Mouse (Mus musculus) cerebellum, adult 2 months (tissue): ENCODE results near the gene Pawr.

Experiments
- CTCF ChIP-seq: fragments of 200-500 bp; IDR thresholded peaks from 2 replicates; pipeline ENCODE4 v1.5.1; 2011; ENCODE audit warnings: low read depth, mild to moderate bottlenecking, control low read depth, low read length, moderate library complexity, borderline replicate concordance; ENCODE audit not compliant: insufficient read depth
- POLR2A ChIP-seq: fragments of 200-500 bp; IDR thresholded peaks from 2 replicates; pipeline ENCODE4 v1.6.1; 2011; ENCODE audit warnings: low read length, control low read depth, borderline replicate concordance; ENCODE audit not compliant: insufficient read depth

GRCm38 (mm10) chr10:108360801-108361200 is 28.9 kb downstream of the Pawr start:
- TF ChIP-seq POLR2A (no peak), CTCF (no peak)
